Mouse (Mus musculus): ENCODE measurements at regions not wholly inside any gene's neighbourhood (a gene's known extent, or its start where the extent isn't known, plus 50 kb on each side); places are given as distances from the start of the nearest gene placed in this dataset.

- DNase-seq (ENCODE audit: inconsistent age in 2 of 2, low spot score in 1 of 2), result peak in 1 of 2 experiments; percentile 4
Observed at GRCm38 (mm10) chrX:122744496-122744895, 285.0 kb downstream of the Gm17521 start.

DNA sequence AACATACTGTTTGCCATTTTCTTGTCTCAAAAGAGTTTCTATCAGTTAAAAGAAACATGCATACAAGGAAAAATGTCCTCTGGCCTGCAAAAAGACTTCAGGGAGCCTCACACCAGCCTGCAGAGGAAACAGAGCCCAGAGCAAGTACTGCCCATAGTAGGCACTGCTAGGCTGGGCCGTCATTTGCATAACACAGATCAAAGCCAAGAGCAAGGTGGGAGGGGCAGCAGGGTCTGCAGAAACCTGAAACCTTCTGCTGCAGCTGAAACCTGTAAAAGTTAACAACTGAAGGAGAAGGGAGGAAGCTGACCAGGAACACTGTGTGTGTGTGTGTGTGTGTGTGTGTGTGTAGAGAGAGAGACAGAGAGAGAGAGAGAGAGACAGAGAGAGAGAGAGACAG is 309.5 kb downstream of the Gm17521 start:
- no peak for DNase-seq (ENCODE audit: inconsistent age in 2 of 2, low spot score in 1 of 2)
